Mouse (Mus musculus) hindbrain, embryonic 12.5 days (tissue): Measurements from ENCODE around the gene Sirt7. TPM values are rescaled to one million over a fixed set of nuclear protein-coding genes. Genes with fewer than 3 reads are reported as not detected.

Experiments used
- ATAC-seq: fragments of 200-750 bp; cut with Nextera tagmentation; 2 replicates; pipeline ENCODE4 v1.8.0; 2017; ENCODE audit warnings: moderate TSS enrichment; ENCODE audit not compliant: low FRiP score
- H3K27ac ChIP-seq: fragments of 300-500 bp; sonication (generic); 2 replicates; pipeline ENCODE4 v1.5.1; 2016; ENCODE audit warnings: mild to moderate bottlenecking
- H3K27me3 ChIP-seq: fragments of 300-500 bp; sonication (generic); 2 replicates; pipeline ENCODE4 v1.6.1; 2016; ENCODE audit warnings: mild to moderate bottlenecking
- H3K36me3 ChIP-seq: fragments of 300-500 bp; sonication (generic); 2 replicates; pipeline ENCODE4 v1.6.1; 2016; ENCODE audit warnings: mild to moderate bottlenecking
- H3K4me1 ChIP-seq: fragments of 300-500 bp; sonication (generic); 2 replicates; pipeline ENCODE4 v1.6.1; 2016
- H3K4me2 ChIP-seq: fragments of 300-500 bp; sonication (generic); replicated peaks from 2 replicates; pipeline ENCODE4 v1.6.1; 2016; ENCODE audit warnings: mild to moderate bottlenecking
- H3K4me3 ChIP-seq: fragments of 300-500 bp; sonication (generic); 2 replicates; pipeline ENCODE4 v1.5.1; 2016; ENCODE audit warnings: mild to moderate bottlenecking
- H3K9ac ChIP-seq: fragments of 300-500 bp; sonication (generic); 2 replicates; pipeline ENCODE4 v1.6.1; 2016; ENCODE audit warnings: mild to moderate bottlenecking, moderate library complexity
- H3K9me3 ChIP-seq: fragments of 300-500 bp; sonication (generic); replicated peaks from 2 replicates; pipeline ENCODE4 v1.6.1; 2016; ENCODE audit warnings: mild to moderate bottlenecking
- WGBS: fragments of 180-500 bp; shearing (Covaris S2); methylation state at CpG from one replicate; pipeline ENCODE4 v1.1.7; 2016; 5-methylcytosine and 5-hydroxymethylcytosine counted together
- polyA plus RNA-seq: library from polyadenylated mRNA; unstranded; fragments of >200 nt; fragmentation: Nextera tagmentation; extraction: Ambion mirVana; gene quantifications from 2 replicates; pipeline ENCODE4 v1.2.1, GENCODE M21; 2016

Sirt7 gene
- polyA plus RNA-seq, 1 experiment from 2014 or later: 43.9 TPM

DNA sequence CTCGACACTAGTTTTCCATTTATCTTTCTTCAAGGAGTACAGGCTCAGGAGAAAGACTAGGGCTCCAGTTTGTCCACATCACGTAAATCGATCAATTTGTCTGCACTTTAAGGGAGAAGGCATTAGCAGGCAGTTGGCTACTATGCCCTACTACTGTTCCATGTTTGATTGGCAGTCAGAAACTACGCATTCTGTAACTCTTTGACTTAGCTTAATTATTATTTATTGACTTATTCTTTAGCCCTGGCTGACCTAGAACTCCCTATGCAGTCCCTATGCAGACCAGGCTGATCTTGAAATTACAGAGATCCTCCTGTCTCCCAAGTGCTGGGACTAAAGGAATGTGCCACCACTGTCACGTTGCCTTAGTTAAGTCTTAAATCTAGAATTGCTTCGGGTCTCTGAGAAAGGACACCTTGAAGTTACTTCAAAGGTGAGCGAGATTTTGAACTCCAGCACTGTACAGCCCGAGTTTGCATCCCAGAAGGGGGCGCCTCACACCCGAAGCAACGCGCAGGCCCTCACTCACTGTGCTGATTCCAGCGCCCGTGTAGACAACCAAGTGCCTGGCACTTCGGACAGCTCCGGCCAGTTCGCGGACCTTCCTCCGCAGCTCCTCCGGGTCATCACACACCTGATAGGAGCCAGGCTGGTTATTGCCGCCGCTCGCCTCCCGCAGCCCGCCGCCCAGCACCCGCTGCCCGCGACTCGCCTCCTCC is 920 bp downstream of the Sirt7 start:
- H3K9ac ChIP-seq: peak overlapping the region; percentile 87
- peaks cover 18% of the 10 kb centered on the region for H3K4me1 ChIP-seq
- H3K4me3 ChIP-seq: peak overlapping the region; percentile 99
- ATAC-seq: peak; percentile 68
- H3K27ac ChIP-seq: peak overlapping the region; percentile 80
- H3K9me3 ChIP-seq: no peaks in the 10 kb centered on the region
- peak overlapping the region; percentile 99 for H3K4me2 ChIP-seq
- H3K27me3 ChIP-seq: no peaks in the 10 kb centered on the region
- whole genome bisulfite sequencing: 14% methylated on average over 29 of the region's 30 CpGs
- peaks cover 57% of the 10 kb centered on the region for H3K36me3 ChIP-seq

DNA sequence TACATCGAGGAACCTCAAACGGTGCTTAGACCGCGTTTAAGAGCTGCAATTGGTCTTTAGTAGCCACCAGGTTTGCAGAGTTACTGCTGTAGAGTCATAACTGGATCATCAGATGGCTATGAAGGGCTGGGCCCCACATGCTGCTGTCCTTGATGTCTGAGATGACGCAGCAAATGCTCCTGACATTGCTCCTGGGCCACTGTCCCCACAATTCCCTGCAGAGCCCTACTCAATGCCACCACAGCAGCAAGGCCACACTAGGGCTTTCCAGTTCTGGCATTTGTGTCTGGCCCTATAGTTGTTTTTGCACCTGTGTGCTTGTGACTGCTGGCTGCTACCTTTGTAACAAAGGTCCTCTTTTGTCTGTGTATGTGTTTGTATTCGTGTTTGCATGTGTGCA is 2.2 kb downstream of the Sirt7 start:
- Histone ChIP-seq H3K27me3 (no peaks in the 10 kb centered on the region), H3K9me3 (no peaks in the 10 kb centered on the region), H3K4me2 (no peak overlapping the region), H3K27ac (no peak overlapping the region), H3K36me3 (peaks cover 64% of the 10 kb centered on the region), H3K4me3 (no peak overlapping the region), H3K9ac (no peak overlapping the region), H3K4me1 (peaks cover 23% of the 10 kb centered on the region)
- WGBS: 95% methylated on average over 6 of the region's 6 CpGs
- ATAC-seq: no peak

- Histone ChIP-seq H3K27ac (no peak overlapping the region), H3K36me3 (peaks cover 54% of the 10 kb centered on the region), H3K27me3 (no peaks in the 10 kb centered on the region), H3K4me1 (peaks cover 36% of the 10 kb centered on the region), H3K4me3 (no peak overlapping the region), H3K4me2 (no peak overlapping the region), H3K9ac (no peak overlapping the region), H3K9me3 (no peaks in the 10 kb centered on the region)
- ATAC-seq: no peak
- 94% methylated on average over 14 of the region's 14 CpGs for WGBS
Measured at GRCm38 (mm10) chr11:120620195-120620594, 4.8 kb downstream of the Sirt7 start.

- Histone ChIP-seq H3K4me1 (peaks cover 30% of the 10 kb centered on the region), H3K27ac (peak overlapping the region; percentile 79), H3K9ac (no peak overlapping the region), H3K9me3 (no peaks in the 10 kb centered on the region), H3K27me3 (no peaks in the 10 kb centered on the region), H3K36me3 (peaks cover 57% of the 10 kb centered on the region), H3K4me2 (no peak overlapping the region), H3K4me3 (peak overlapping the region; percentile 71; the same call in 1 of the 2 replicates)
- WGBS: 94% methylated on average over 25 of the region's 25 CpGs
- ATAC-seq: no peak
Measured at GRCm38 (mm10) chr11:120618619-120619535, 6.2 kb downstream of the Sirt7 start.

- Histone ChIP-seq H3K9ac (peak within 1 kb of the TSS; percentile 80), H3K36me3 (peaks cover 62% of the 10 kb centered on the region), H3K27me3 (no peaks in the 10 kb centered on the region), H3K27ac (peak within 1 kb of the TSS; percentile 79), H3K4me2 (peak within 1 kb of the TSS; percentile 56), H3K4me3 (peak within 1 kb of the TSS; percentile 71), H3K9me3 (no peaks in the 10 kb centered on the region), H3K4me1 (peaks cover 24% of the 10 kb centered on the region)
- peak; percentile 96 for ATAC-seq
- 1% methylated on average over 56 of the region's 56 CpGs for WGBS
Measured at GRCm38 (mm10) chr11:120617519-120618112, 7.4 kb downstream of the Sirt7 start, which contains the start of gene Pcyt2. TSS of gene Pcyt2 (minus strand) at chr11:120617936.

- peaks cover 62% of the 10 kb centered on the region for H3K36me3 ChIP-seq
- peaks cover 24% of the 10 kb centered on the region for H3K4me1 ChIP-seq
- no peaks in the 10 kb centered on the region for H3K27me3 ChIP-seq
- H3K27ac ChIP-seq: peak overlapping the region; percentile 79; the same call in 1 of the 2 replicates
- ATAC-seq: no peak
- H3K9ac ChIP-seq: peak overlapping the region; percentile 80
- peak overlapping the region; percentile 71 for H3K4me3 ChIP-seq
- WGBS: 56% methylated on average over 4 of the region's 4 CpGs
- H3K4me2 ChIP-seq: peak overlapping the region; percentile 56
- H3K9me3 ChIP-seq: no peaks in the 10 kb centered on the region
Measured at GRCm38 (mm10) chr11:120616617-120617294, 8.3 kb downstream of the Sirt7 start.

DNA sequence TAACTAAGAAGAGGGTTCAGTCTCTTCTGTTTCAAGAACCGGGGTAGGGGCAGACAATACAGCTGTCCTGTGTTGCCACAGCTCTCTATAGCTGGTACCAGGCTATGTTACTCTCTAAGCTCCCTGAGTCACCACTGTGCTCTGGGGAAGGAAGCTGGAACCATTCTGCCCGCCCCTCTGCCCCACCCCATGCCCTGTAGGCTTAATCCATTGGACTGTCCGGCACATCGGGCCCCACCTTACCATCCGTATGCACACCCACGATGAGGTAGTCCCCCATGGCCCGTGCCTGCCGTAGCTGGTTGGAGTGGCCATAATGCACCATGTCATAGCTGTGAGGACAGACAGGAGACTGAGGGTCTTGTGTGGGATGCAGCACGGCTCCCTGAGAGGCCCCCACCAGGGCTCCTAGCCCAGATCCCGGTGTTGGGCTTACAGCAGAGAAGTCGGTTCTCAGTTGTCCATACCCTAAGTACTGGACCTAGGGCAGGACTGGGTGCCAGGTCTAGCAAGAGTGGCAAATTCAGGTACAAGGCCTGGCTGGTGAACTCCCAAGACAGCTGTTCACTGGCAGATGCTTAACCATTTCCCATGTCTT is 9.3 kb downstream of the Sirt7 start:
- Histone ChIP-seq H3K9me3 (no peaks in the 10 kb centered on the region), H3K27ac (no peak overlapping the region), H3K9ac (peak overlapping the region; percentile 32; the same call in 1 of the 2 replicates), H3K27me3 (no peaks in the 10 kb centered on the region), H3K36me3 (peaks cover 64% of the 10 kb centered on the region), H3K4me2 (no peak overlapping the region), H3K4me3 (no peak overlapping the region), H3K4me1 (peaks cover 24% of the 10 kb centered on the region)
- no peak for ATAC-seq
- WGBS: 92% methylated on average over 11 of the region's 11 CpGs

GRCm38 (mm10) chr11:120615167-120615566 is 9.9 kb downstream of the Sirt7 start:
- Histone ChIP-seq H3K9me3 (no peaks in the 10 kb centered on the region), H3K27ac (no peak overlapping the region), H3K27me3 (no peaks in the 10 kb centered on the region), H3K36me3 (peaks cover 63% of the 10 kb centered on the region), H3K4me1 (peaks cover 24% of the 10 kb centered on the region), H3K9ac (peak overlapping the region; percentile 32; the same call in 1 of the 2 replicates), H3K4me3 (no peak overlapping the region), H3K4me2 (no peak overlapping the region)
- ATAC-seq: no peak
- 96% methylated on average over 6 of the region's 6 CpGs for WGBS

DNA sequence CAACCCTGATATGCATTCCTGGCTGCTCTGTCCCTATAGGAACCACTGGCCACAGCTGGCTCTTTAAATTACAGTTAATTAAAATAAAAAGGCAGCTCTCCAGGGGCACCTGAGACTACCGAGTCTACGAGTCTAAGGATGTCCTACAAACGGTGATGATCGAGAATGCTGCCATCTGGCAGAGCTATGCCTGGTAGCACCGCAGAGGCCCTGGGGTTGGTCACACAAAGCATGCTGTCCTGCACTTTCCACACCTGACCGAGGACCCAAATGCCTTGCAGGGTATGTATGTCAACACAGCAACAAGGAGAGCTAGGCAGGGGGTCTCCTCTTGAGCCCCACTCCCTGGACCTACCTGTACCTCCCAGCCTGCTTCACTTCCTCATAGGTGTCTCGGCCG is 11.1 kb downstream of the Sirt7 start:
- H3K36me3 ChIP-seq: peaks cover 62% of the 10 kb centered on the region
- H3K4me1 ChIP-seq: peaks cover 24% of the 10 kb centered on the region
- peaks cover 10% of the 10 kb centered on the region for H3K27me3 ChIP-seq
- no peaks in the 10 kb centered on the region for H3K9me3 ChIP-seq
- no peak overlapping the region for H3K27ac ChIP-seq
- ATAC-seq: no peak
- no peak overlapping the region for H3K4me2 ChIP-seq
- H3K9ac ChIP-seq: no peak overlapping the region; the same call in 1 of the 2 replicates
- H3K4me3 ChIP-seq: no peak overlapping the region
- WGBS: 82% methylated on average over 8 of the region's 8 CpGs

DNA sequence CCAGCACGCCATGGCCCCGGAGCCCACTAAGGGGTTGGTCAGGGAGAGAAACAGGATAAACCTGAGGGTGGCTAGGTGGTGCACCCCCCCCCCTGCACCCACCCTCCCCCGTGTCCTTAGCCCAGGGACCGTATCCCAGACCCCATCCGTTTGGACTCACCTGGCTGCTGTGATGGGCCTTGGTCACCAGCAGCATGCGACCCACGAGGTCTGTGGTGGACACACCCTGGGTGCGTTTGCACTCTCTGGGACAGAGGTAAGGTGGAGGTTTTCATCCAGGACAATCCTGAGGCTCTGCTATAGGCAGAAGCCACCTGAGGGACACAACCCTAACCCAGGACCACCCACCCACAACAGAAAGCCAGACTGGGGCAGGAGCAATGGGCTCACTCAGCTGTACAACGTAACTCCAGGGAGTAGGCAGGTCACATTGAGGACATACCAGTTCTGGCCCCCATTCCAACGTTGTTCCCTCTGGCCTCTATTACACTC is 11.5 kb downstream of the Sirt7 start:
- no peaks in the 10 kb centered on the region for H3K9me3 ChIP-seq
- H3K4me3 ChIP-seq: no peak overlapping the region
- no peak overlapping the region; the same call in 1 of the 2 replicates for H3K9ac ChIP-seq
- 92% methylated on average over 10 of the region's 10 CpGs for WGBS
- peaks cover 27% of the 10 kb centered on the region for H3K4me1 ChIP-seq
- H3K27me3 ChIP-seq: peaks cover 14% of the 10 kb centered on the region
- ATAC-seq: no peak
- H3K27ac ChIP-seq: no peak overlapping the region
- H3K36me3 ChIP-seq: peaks cover 57% of the 10 kb centered on the region
- H3K4me2 ChIP-seq: no peak overlapping the region

DNA sequence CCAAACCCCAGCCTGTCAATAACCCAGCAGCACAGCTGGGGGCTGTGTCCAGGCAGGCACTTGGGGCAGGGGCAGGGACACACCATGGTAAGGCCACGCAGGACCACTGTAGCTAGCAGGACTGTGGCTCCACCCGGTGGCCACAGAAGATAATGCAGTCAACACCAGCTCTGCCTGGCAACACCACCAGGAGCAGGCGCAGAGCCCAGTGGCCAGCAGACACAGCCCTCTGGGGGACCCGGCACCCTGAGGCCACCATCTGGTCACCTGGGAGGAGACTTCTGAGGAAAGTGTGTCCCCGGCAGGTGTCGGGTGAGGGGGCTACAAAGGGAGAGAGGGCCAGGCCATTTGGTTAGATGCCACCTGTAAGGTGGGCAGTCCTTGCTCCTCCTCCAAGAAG is 12.3 kb downstream of the Sirt7 start:
- WGBS: 43% methylated on average over 6 of the region's 6 CpGs
- no peak for ATAC-seq

More for the DNA sequence above, 12.3 kb downstream of the Sirt7 start:
- Histone ChIP-seq H3K9ac (no peak overlapping the region), H3K4me2 (no peak overlapping the region), H3K4me3 (no peak overlapping the region), H3K4me1 (peaks cover 27% of the 10 kb centered on the region), H3K27ac (no peak overlapping the region), H3K9me3 (no peaks in the 10 kb centered on the region), H3K27me3 (peaks cover 17% of the 10 kb centered on the region), H3K36me3 (peaks cover 50% of the 10 kb centered on the region)
